Mouse (Mus musculus) T-helper 1 cell (primary cell): ENCODE data around the gene Stat5a.

Experiments
- in situ Hi-C: fragments of 300-600 bp; cut with MboI, MseI; formaldehyde crosslinking; loops from one replicate; pipeline ENCODE4 v1.15.1; 2025; ENCODE audit warnings: high pct_unique_total_duplicates

The Stat5a gene

GRCm38 (mm10) chr11:100836923-100837702 is 22.0 kb upstream of the Stat5a start:
- in situ Hi-C loops: no loop called here

GRCm38 (mm10) chr11:100838894-100839293 is 20.3 kb upstream of the Stat5a start:
- in situ Hi-C loops: no loop called here

GRCm38 (mm10) chr11:100839523-100839922 is 19.6 kb upstream of the Stat5a start:
- in situ Hi-C loops: no loop called here

- in situ Hi-C loops: no loop called here
Measured at GRCm38 (mm10) chr11:100840866-100841265, 18.3 kb upstream of the Stat5a start.

- in situ Hi-C loops: no loop called here
Measured at GRCm38 (mm10) chr11:100842025-100842424, 17.1 kb upstream of the Stat5a start.

GRCm38 (mm10) chr11:100843070-100843669 is 16.0 kb upstream of the Stat5a start:
- in situ Hi-C loops: no loop called here

GRCm38 (mm10) chr11:100844121-100844520 is 15.0 kb upstream of the Stat5a start:
- in situ Hi-C loops: no loop called here

GRCm38 (mm10) chr11:100845793-100846192 is 13.4 kb upstream of the Stat5a start:
- in situ Hi-C loops: no loop called here

- in situ Hi-C loops: no loop called here
Measured at GRCm38 (mm10) chr11:100847572-100847971, 11.6 kb upstream of the Stat5a start.

GRCm38 (mm10) chr11:100848080-100848479 is 11.1 kb upstream of the Stat5a start:
- in situ Hi-C loops: no loop called here

GRCm38 (mm10) chr11:100848789-100849379 is 10.3 kb upstream of the Stat5a start:
- in situ Hi-C loops: no loop called here

GRCm38 (mm10) chr11:100849456-100850037 is 9.6 kb upstream of the Stat5a start:
- in situ Hi-C loops: no loop called here

- in situ Hi-C loops: no loop called here
Measured at GRCm38 (mm10) chr11:100850038-100850777, 8.9 kb upstream of the Stat5a start, which contains the start of gene Stat5b. Gene Stat5b, minus strand, starts transcription at chr11:100850724.

- in situ Hi-C loops: no loop called here
Measured at GRCm38 (mm10) chr11:100850778-100851528, 8.2 kb upstream of the Stat5a start.

- in situ Hi-C loops: no loop called here
Measured at GRCm38 (mm10) chr11:100852088-100852487, 7.1 kb upstream of the Stat5a start.

GRCm38 (mm10) chr11:100853018-100853417 is 6.1 kb upstream of the Stat5a start:
- in situ Hi-C loops: no loop called here

- in situ Hi-C loops: no loop called here
Measured at GRCm38 (mm10) chr11:100854268-100854667, 4.9 kb upstream of the Stat5a start.

- in situ Hi-C loops: no loop called here
Measured at GRCm38 (mm10) chr11:100855178-100855577, 4.0 kb upstream of the Stat5a start.

GRCm38 (mm10) chr11:100857960-100858359 is 1.2 kb upstream of the Stat5a start:
- in situ Hi-C loops: no loop called here

- in situ Hi-C loops: no loop called here
Measured at GRCm38 (mm10) chr11:100859579-100860075, 476 bp downstream of the Stat5a start.
